Mouse (Mus musculus) embryo, embryonic 11.5 days (tissue): ENCODE results near the gene Rabac1.

Experiments
- DNase-seq: peaks from one replicate; pipeline ENCODE4 v3.0.0-alpha.2; 2012; ENCODE audit warnings: low read depth, low spot score

Gene Rabac1

GRCm38 (mm10) chr7:24980439-24980838 lies 7.9 kb upstream of the Rabac1 start:
- DNase-seq: no peak

- DNase-seq: no peak
Measured at GRCm38 (mm10) chr7:24978781-24979180, 6.2 kb upstream of the Rabac1 start.

DNA sequence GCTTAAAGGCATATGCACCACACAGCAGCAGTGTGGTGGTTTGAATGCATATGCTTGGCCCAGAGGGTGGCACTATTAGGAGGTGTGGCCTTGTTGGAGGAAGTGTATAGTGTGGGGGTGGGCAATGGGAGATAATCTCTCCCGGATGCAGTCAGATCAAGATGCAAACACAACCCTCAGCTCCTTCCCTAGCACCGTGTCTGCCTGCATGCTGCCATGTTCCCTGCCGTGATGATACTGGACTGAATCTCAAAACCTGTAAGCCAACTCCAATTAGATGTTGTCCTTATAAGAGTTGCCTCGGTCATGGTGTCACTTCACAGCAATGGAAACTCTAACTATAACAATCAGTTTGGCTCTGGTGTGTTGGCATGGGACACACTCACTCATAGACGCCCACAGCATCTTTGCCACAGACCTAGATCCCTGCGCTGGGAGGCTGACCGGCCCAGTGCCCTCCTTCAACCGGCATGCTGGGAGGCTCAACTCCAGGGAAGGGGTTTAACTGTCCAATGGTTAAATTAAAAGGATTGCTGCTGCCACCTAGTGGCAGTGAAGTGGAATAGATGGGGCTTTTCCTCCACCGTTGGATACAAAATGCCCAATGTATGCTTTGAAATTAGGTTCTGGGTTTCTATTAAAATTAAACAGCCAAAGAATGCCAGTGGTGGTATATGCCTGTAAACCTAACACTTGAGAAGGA lies 2.5 kb upstream of the Rabac1 start:
- DNase-seq: no peak

GRCm38 (mm10) chr7:24973902-24974301 lies 1.3 kb upstream of the Rabac1 start:
- DNase-seq: no peak

DNA sequence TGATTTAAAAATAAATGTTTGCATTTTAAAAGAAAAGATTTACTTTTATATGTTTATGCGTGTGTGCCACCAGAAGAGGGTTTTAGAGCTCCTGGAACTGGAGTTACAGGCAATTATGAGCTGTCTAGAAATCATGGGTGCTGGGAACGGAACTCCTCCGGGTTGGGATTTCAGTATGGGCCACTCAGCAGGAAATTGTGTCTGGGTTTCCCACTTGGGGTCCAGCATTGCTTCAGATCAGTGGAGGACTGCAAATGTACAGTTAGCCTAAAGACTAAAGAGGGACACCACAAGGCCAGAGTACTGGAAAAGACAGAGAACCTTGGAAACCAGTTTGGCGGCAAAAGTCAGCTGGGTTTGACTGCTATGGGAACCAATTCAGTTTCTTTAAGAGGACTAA lies 654 bp upstream of the Rabac1 start:
- DNase-seq: no peak

DNA sequence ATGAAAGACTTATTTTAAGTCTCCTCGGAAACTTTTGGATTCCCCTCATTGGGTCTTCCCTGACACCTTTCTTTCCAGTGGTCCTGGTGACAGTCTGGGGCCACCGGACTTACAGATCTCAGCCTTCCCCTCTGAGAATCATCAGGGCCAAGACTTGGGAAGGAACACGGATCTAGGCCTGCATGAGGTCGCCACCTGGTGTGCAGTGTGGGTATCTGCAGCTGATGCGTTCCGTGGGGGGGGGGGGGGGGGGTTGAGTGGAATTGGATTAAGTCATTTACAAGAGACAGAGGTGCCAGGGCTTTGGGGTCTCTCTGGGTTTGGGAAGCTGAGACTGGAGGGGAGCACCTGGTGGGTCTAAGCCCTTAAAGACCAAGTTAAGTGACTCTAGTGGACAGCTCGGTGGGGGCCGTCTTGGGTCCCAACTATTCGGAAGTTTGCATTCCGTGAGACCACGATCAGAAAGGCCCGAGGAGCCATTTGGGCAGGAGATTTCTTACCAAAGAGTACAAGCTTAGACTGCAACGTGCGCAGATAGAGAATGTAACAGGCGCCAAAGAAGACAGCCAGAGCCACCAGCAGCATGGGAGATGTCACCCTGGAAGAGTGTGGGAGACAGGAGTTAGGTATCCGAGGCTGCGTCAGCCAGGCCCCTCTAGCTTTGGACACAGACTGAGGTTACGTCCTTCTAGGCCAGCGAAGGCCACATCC lies 1.1 kb downstream of the Rabac1 start:
- DNase-seq: no peak

GRCm38 (mm10) chr7:24970341-24970740 lies 2.2 kb downstream of the Rabac1 start:
- DNase-seq: no peak

- no peak for DNase-seq
Measured at GRCm38 (mm10) chr7:24969805-24970204, 2.7 kb downstream of the Rabac1 start.

GRCm38 (mm10) chr7:24968463-24968862 lies 4.1 kb downstream of the Rabac1 start:
- DNase-seq: no peak

DNA sequence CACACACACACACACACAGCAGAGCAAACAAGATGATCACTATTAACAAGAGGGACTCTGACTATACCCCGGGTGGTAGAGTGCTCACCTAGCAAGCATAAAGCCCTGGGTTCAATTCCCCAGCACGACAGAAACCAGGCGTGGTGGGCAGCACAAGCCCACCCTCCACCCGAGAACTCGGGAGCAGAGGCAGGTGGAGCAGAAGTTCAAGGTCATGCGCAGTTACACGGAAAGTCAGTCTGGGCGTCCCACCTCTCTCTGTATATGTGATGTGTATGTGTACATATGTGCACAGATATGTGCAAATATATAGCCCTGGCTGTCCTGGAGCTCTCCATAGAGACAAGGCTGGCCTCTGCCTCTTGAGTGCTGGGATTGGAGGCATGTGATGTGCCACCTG lies 4.6 kb downstream of the Rabac1 start:
- DNase-seq: no peak

GRCm38 (mm10) chr7:24964897-24965535 lies 7.5 kb downstream of the Rabac1 start:
- peak; percentile 73 for DNase-seq

DNA sequence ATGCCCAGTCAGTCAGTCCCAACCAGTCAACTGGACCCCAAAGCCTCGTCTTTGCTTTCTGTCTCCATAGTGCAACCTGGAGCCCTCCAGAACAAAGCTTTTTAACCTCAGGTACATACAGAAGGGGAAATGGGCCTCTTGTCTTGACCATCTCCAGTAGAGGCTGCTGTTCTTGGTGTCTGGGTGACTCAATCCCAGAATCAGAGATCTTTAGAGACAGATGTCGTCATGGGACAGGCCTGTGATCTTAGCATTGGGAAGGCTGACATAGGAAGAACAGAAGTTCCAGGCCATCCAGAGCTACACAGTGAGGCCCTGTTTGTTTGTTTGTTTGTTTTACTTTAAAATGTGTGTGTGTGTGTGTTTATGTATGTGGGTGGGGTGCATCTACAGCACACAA lies 8.3 kb downstream of the Rabac1 start:
- DNase-seq: no peak

GRCm38 (mm10) chr7:24955226-24955625 lies 17.3 kb downstream of the Rabac1 start:
- DNase-seq: no peak

DNA sequence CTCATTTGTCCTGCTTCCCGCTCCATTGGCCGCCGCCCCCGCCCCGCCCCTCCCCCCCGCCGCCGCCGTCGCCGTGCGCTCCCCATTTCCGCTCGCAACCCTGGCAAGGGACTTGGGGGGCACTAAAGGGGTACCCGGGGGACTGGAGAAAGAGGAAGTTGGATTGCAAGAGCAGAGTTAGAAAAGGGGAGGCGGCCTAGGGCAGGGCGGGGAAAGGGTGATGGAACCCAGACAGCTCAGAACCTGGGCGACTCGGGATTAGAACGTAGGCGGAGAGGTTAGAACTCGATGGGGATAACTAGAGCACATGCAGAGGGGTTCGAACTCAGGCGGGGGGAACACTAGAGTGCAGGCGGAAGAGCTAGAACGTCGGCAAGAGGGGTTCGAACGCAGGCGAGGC lies 18.1 kb downstream of the Rabac1 start:
- DNase-seq: no peak

DNA sequence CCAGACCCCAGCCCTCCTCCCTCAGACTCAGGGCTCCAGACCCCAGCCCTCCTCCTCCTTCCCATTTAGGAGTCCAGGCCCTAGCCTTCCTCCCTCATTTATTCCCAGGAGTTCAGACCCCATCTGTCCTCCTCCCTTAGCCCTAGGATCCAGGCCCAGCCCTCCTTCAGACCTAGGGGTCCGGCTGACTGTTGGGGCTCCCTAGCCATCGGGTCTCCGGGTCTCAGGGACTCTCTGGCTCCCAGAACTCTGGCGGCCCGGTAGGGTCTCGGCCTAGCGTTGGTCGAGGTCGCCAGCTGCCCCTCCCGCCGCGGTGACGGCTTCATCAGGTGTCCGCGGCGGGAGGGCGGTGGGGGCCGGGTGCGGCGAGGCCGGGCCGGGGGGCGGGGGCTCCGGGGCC lies 18.6 kb downstream of the Rabac1 start:
- no peak for DNase-seq

- DNase-seq: peak; percentile 77
Measured at GRCm38 (mm10) chr7:24949958-24950623, 22.5 kb downstream of the Rabac1 start.

DNA sequence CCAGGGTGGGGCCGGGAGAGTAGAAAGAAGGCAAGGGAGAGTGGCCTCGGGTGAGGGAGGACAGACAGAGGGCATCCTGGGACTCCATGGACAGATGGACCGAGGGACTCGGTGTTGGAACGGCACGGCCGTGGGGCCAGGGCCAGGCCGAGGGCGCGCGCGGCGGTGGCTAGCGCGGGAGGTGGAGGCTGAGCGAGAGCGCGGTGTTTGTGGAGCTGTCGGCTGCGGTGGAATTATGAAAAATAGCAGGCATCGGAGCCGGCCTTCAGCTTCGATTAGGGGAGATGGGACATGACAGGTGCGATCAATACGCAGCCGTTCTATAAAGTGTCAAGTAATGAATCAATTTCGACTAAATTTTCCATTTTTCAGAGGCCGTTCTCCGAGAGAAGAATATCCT lies 23.8 kb downstream of the Rabac1 start:
- DNase-seq: no peak

DNA sequence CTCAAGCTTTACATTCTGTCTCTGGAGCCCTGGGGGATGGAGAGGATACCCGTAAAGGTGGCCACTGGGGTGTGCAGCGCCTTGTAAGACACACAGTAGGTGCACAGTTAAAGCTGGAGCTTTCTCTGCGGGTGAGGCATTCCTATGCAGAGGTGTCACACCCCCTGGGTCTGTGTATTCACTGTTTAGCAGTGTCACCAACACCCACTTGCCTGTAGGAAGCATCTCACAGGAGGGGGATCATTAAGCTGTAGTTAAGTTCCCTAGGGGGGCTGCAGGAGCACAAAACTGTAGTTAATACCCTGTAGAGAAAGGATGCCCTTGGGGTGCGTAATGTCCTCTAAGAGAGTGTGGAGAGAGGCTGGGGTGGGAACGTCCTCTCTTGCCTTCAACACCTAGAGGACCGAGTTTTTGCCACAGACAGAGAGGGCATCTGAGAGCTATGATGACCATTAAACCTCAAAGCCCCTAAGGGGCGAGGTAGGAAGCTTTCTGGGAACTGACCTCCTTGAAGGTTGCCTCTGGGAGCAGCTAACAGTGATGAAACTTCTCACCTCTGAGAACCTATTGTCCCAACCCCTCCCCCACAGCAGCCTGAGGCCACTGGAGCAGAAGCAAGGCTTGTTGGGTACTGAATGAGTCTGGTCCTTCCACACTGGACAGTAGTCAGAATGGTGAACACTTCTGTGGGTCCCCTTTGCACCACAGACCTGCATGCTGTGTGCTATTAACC lies 25.1 kb downstream of the Rabac1 start:
- DNase-seq: no peak

GRCm38 (mm10) chr7:24944257-24944950 lies 28.1 kb downstream of the Rabac1 start, which contains the start of gene Gm4881:
Gm4881 (minus strand) TSS chr7:24944494.
- DNase-seq: no peak

DNA sequence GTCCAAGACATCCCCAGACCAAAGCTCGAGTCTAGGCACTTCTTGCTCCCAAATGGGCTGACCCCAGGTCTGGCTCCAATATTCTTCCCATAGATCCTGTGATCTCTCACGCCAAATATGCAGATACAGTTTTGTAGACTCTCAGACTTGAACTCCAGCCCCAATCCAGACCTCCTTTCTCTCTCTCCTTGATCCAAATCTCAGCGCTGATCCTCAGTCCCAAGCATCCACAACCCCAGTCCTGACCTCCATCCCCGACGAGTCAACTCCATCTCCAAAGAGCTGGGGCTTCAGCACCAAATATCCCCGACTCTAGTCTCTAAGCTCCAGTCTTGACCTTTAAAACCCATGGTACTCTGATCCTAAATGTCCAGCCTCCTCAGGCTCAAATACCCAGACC lies 28.9 kb downstream of the Rabac1 start:
- DNase-seq: no peak

DNA sequence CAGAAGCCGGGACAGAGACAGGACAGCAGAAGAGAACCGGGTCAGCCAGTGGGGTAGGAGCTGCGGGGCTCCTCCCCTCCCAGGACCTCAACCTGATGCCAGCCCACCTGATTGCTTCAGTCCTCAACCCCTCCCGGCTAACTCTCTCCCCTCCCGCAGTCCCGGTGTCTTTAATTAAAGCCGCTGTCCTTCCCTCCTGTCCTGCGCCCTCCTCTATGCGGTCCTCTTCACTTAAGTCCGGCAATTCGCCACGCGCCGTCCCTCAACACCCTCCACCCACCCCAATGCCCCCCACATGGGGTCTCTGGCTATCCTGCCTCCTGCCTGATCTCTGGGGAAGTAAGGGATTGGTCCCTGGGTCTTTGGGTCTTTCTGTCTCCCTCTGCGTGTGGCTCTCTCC lies 40.9 kb downstream of the Rabac1 start:
- DNase-seq: no peak
